Mouse (Mus musculus): Measurements from ENCODE around the gene Rap1gap2. TPM values are rescaled to one million over a fixed set of nuclear protein-coding genes. Genes with fewer than 3 reads are reported as not detected.
A peak's percentile ranks its signal among the peaks of the same experiment; 100 is the strongest.

Rap1gap2 gene
- total RNA-seq, 1 experiment from 2014 or later, result 11.5 TPM

GRCm38 (mm10) chr11:74457194-74457593 lies 153.5 kb downstream of the Rap1gap2 start:
- no peak for DNase-seq

GRCm38 (mm10) chr11:74448556-74448955 lies 162.2 kb downstream of the Rap1gap2 start:
- DNase-seq, result no peak

GRCm38 (mm10) chr11:74447991-74448403 lies 162.7 kb downstream of the Rap1gap2 start:
- no peak for DNase-seq

GRCm38 (mm10) chr11:74445591-74445990 lies 165.1 kb downstream of the Rap1gap2 start:
- DNase-seq, result no peak

- DNase-seq, result no peak
These were observed 166.8 kb downstream of the Rap1gap2 start for GRCm38 (mm10) chr11:74443924-74444256.

- DNase-seq, result no peak
These were observed 167.4 kb downstream of the Rap1gap2 start for GRCm38 (mm10) chr11:74443147-74443923.

GRCm38 (mm10) chr11:74442396-74442795 lies 168.3 kb downstream of the Rap1gap2 start:
- DNase-seq, result no peak

- no peak for DNase-seq
These were observed 170.6 kb downstream of the Rap1gap2 start for GRCm38 (mm10) chr11:74440112-74440511.

GRCm38 (mm10) chr11:74439202-74439601 lies 171.5 kb downstream of the Rap1gap2 start:
- DNase-seq, result no peak

- no peak for DNase-seq
These were observed 172.5 kb downstream of the Rap1gap2 start for GRCm38 (mm10) chr11:74438249-74438648.

GRCm38 (mm10) chr11:74435366-74435765 lies 175.3 kb downstream of the Rap1gap2 start:
- DNase-seq, result no peak

- DNase-seq, result no peak
These were observed 177.7 kb downstream of the Rap1gap2 start for GRCm38 (mm10) chr11:74433000-74433399.

GRCm38 (mm10) chr11:74429798-74430529 lies 180.8 kb downstream of the Rap1gap2 start:
- DNase-seq, result no peak

GRCm38 (mm10) chr11:74426306-74426705 lies 184.4 kb downstream of the Rap1gap2 start:
- DNase-seq, result no peak

GRCm38 (mm10) chr11:74422019-74422418 lies 188.7 kb downstream of the Rap1gap2 start:
- no peak for DNase-seq

GRCm38 (mm10) chr11:74421151-74421550 lies 189.6 kb downstream of the Rap1gap2 start:
- no peak for DNase-seq

GRCm38 (mm10) chr11:74419601-74420000 lies 191.1 kb downstream of the Rap1gap2 start:
- no peak for DNase-seq

GRCm38 (mm10) chr11:74415736-74416135 lies 195.0 kb downstream of the Rap1gap2 start:
- DNase-seq, result no peak

- DNase-seq, result no peak
These were observed 196.6 kb downstream of the Rap1gap2 start for GRCm38 (mm10) chr11:74414112-74414511.

- DNase-seq, result no peak
These were observed 197.2 kb downstream of the Rap1gap2 start for GRCm38 (mm10) chr11:74413449-74413972.

- DNase-seq, result no peak
These were observed 198.3 kb downstream of the Rap1gap2 start for GRCm38 (mm10) chr11:74412462-74412861.

GRCm38 (mm10) chr11:74411943-74412342 lies 198.8 kb downstream of the Rap1gap2 start:
- no peak for DNase-seq

GRCm38 (mm10) chr11:74409757-74410174 lies 200.9 kb downstream of the Rap1gap2 start:
- DNase-seq, result peak; percentile 62

GRCm38 (mm10) chr11:74409447-74409754 lies 201.3 kb downstream of the Rap1gap2 start:
- DNase-seq, result no peak

All from adrenal gland, postnatal 25 days (tissue).